Mouse (Mus musculus) left cerebral cortex, postnatal 4 days (tissue): ENCODE results near the gene Cntn2. TPM values are rescaled to one million over a fixed set of nuclear protein-coding genes. Genes with fewer than 3 reads are reported as not detected.

Source experiments
- DNase-seq: peaks from one replicate; pipeline ENCODE4 v3.0.0-alpha.2; 2022
- intact Hi-C: fragments of 180-260 bp; cut with DNase I; formaldehyde crosslinking; loops from one replicate; pipeline ENCODE4 v1.15.1; 2025
- total RNA-seq, 2 experiments: library from RNA; stranded (reverse); gene quantifications; 2 replicates each; pipeline ENCODE4 v1.2.3; 2021

The Cntn2 gene
- total RNA-seq, 2 experiments from 2014 or later: 113 to 118 TPM

- no peak for DNase-seq
- intact Hi-C loops: no loop called here
Measured at GRCm38 (mm10) chr1:132464651-132465050, 78.4 kb downstream of the Cntn2 start.

Other genes starting within 250 kb of the Cntn2 start
- 10 to 100 TPM in 1 of 2 experiments, 1 to 10 TPM in 1; 9.1 to 10.7 TPM for gene Klhdc8a, start 244.6 kb downstream of the Cntn2 start, total RNA-seq
- gene Nuak2, start 227.1 kb downstream of the Cntn2 start, total RNA-seq: 1 to 10 TPM; 2.6 to 3.2 TPM
- gene Tmcc2, start 152.0 kb downstream of the Cntn2 start, total RNA-seq: 100 to 1,000 TPM; 128 to 133 TPM
- 10 to 100 TPM; 22.0 to 23.9 TPM for gene Dstyk, start 125.7 kb downstream of the Cntn2 start, total RNA-seq
- gene Rbbp5, start 65.9 kb downstream of the Cntn2 start, total RNA-seq: 10 to 100 TPM; 37.9 to 39.0 TPM
- gene Tmem81, start 37.0 kb downstream of the Cntn2 start, total RNA-seq: 1 to 10 TPM; 2.2 to 2.9 TPM
- 100 to 1,000 TPM; 126 to 128 TPM for gene Nfasc, start 198.5 kb upstream of the Cntn2 start, total RNA-seq